Mouse (Mus musculus) neural tube, embryonic 12.5 days (tissue): ENCODE results near the gene Prph2. TPM values are rescaled to one million over a fixed set of nuclear protein-coding genes. Genes with fewer than 3 reads are reported as not detected.

Experiments used
- ATAC-seq: fragments of 200-750 bp; cut with Nextera tagmentation; 2 replicates; pipeline ENCODE4 v1.8.0; 2017; ENCODE audit warnings: low read depth, mild to moderate bottlenecking, moderate TSS enrichment, moderate library complexity; ENCODE audit not compliant: low FRiP score
- H3K27ac ChIP-seq: fragments of 300-500 bp; sonication (generic); 2 replicates; pipeline ENCODE4 v1.5.1; 2016
- H3K27me3 ChIP-seq: fragments of 300-500 bp; sonication (generic); replicated peaks from 2 replicates; pipeline ENCODE4 v1.6.1; 2016; ENCODE audit warnings: mild to moderate bottlenecking
- H3K36me3 ChIP-seq: fragments of 300-500 bp; sonication (generic); 2 replicates; pipeline ENCODE4 v1.6.1; 2016; ENCODE audit warnings: mild to moderate bottlenecking
- H3K4me1 ChIP-seq: fragments of 300-500 bp; sonication (generic); 2 replicates; pipeline ENCODE4 v1.6.1; 2016
- H3K4me2 ChIP-seq: fragments of 300-500 bp; sonication (generic); replicated peaks from 2 replicates; pipeline ENCODE4 v1.6.1; 2016; ENCODE audit warnings: mild to moderate bottlenecking
- H3K4me3 ChIP-seq: fragments of 300-500 bp; sonication (generic); 2 replicates; pipeline ENCODE4 v1.5.1; 2016
- H3K9ac ChIP-seq: fragments of 300-500 bp; sonication (generic); 2 replicates; pipeline ENCODE4 v1.6.1; 2016; ENCODE audit warnings: mild to moderate bottlenecking
- H3K9me3 ChIP-seq: fragments of 300-500 bp; sonication (generic); 2 replicates; pipeline ENCODE4 v1.6.1; 2016; ENCODE audit warnings: mild to moderate bottlenecking
- whole genome bisulfite sequencing: fragments of 180-500 bp; shearing (Covaris S2); methylation state at CpG from one replicate; pipeline ENCODE4 v1.1.7; 2016; 5-methylcytosine and 5-hydroxymethylcytosine counted together
- polyA plus RNA-seq: library from polyadenylated mRNA; unstranded; fragments of >200 nt; fragmentation: Nextera tagmentation; extraction: Ambion mirVana; gene quantifications from 2 replicates; pipeline ENCODE4 v1.2.1, GENCODE M21; 2016

The Prph2 gene
- polyA plus RNA-seq, 1 experiment from 2014 or later, result not detected

GRCm38 (mm10) chr17:46881728-46882127, 28.5 kb upstream of the Prph2 start:
- Histone ChIP-seq H3K4me1 (peaks cover 7% of the 10 kb centered on the region; the same call in 1 of the 2 replicates), H3K27me3 (no peaks in the 10 kb centered on the region), H3K36me3 (no peaks in the 10 kb centered on the region), H3K27ac (no peak overlapping the region), H3K9ac (no peak overlapping the region), H3K9me3 (no peaks in the 10 kb centered on the region), H3K4me3 (no peak overlapping the region), H3K4me2 (no peak overlapping the region)
- WGBS, result 85% methylated on average over 6 of the region's 6 CpGs
- no peak for ATAC-seq

- Histone ChIP-seq H3K4me2 (no peak overlapping the region), H3K27me3 (no peaks in the 10 kb centered on the region), H3K36me3 (no peaks in the 10 kb centered on the region), H3K9me3 (no peaks in the 10 kb centered on the region), H3K4me3 (no peak overlapping the region), H3K9ac (0 out of 2 replicates have a peak overlapping the region, but pooled peaks have one; percentile 17), H3K4me1 (0 out of 2 replicates have a peak, but pooled peaks cover 7% of the 10 kb centered on the region), H3K27ac (no peak overlapping the region)
- no peak for ATAC-seq
- 85% methylated on average over 9 of the region's 9 CpGs for WGBS
Observed at GRCm38 (mm10) chr17:46883107-46883506, 27.2 kb upstream of the Prph2 start.

- Histone ChIP-seq H3K4me1 (0 out of 2 replicates have a peak, but pooled peaks cover 4% of the 10 kb centered on the region), H3K4me2 (no peak overlapping the region), H3K36me3 (no peaks in the 10 kb centered on the region), H3K27ac (no peak overlapping the region), H3K9me3 (no peaks in the 10 kb centered on the region), H3K9ac (no peak overlapping the region), H3K27me3 (no peaks in the 10 kb centered on the region), H3K4me3 (no peak overlapping the region)
- 89% methylated on average over 6 of the region's 6 CpGs for WGBS
- no peak for ATAC-seq
Observed at GRCm38 (mm10) chr17:46884766-46885165, 25.5 kb upstream of the Prph2 start.

GRCm38 (mm10) chr17:46885218-46885909, 24.9 kb upstream of the Prph2 start:
- no peaks in the 10 kb centered on the region for H3K4me1 ChIP-seq
- 84% methylated on average over 11 of the region's 11 CpGs for WGBS
- H3K4me2 ChIP-seq, result no peak overlapping the region
- no peaks in the 10 kb centered on the region for H3K27me3 ChIP-seq
- H3K36me3 ChIP-seq, result no peaks in the 10 kb centered on the region
- ATAC-seq, result no peak
- H3K9ac ChIP-seq, result no peak overlapping the region
- H3K27ac ChIP-seq, result no peak overlapping the region
- no peak overlapping the region for H3K4me3 ChIP-seq
- H3K9me3 ChIP-seq, result no peaks in the 10 kb centered on the region

DNA sequence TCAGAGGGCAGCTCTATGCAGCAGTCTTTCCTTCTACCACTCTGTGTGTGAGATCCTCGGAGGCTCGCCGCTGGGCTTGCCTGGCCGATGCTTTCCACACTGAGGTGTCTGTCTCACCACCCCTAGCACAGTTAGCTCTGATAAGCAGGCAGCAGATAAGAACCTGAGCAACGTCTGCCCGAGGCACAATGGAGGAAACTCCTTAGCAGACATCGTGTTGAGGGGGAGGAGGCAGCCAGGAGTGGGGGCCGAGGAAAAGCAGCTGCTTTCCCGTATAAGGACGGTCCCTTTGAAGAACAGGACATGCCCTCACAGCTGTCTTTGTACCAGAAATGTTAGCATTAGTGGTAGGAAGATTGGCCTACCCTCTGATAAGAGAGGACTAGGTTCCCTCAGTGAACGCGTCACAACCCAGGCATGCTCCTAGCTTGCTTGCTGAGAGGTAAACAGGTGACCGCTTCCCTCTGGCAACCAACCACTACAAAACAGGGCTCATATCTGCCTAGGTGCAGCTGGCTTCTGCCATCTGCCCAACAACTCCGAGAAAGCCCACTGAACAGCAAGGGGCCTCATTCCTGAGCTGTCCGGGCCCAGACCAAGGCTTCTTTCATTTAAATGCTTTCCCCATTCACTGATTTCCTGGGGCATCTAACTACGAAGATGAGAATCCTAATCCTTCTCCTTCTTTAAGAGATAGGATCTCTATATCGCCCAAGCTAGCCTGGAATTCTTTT, 24.2 kb upstream of the Prph2 start:
- Histone ChIP-seq H3K4me2 (no peak overlapping the region), H3K36me3 (no peaks in the 10 kb centered on the region), H3K9me3 (no peaks in the 10 kb centered on the region), H3K9ac (no peak overlapping the region), H3K27ac (no peak overlapping the region), H3K4me3 (no peak overlapping the region), H3K27me3 (no peaks in the 10 kb centered on the region), H3K4me1 (0 out of 2 replicates have a peak, but pooled peaks cover under 1% of the 10 kb centered on the region)
- no peak for ATAC-seq
- 67% methylated on average over 17 of the region's 17 CpGs for WGBS

GRCm38 (mm10) chr17:46888511-46889212, 21.6 kb upstream of the Prph2 start:
- peak overlapping the region; percentile 96; the same call in 1 of the 2 replicates for H3K27ac ChIP-seq
- WGBS, result 34% methylated on average over 16 of the region's 16 CpGs
- H3K9ac ChIP-seq, result peak overlapping the region; percentile 72
- H3K9me3 ChIP-seq, result no peaks in the 10 kb centered on the region
- no peak for ATAC-seq
- H3K36me3 ChIP-seq, result no peaks in the 10 kb centered on the region; the same call in 1 of the 2 replicates
- H3K4me1 ChIP-seq, result peaks cover 21% of the 10 kb centered on the region
- H3K27me3 ChIP-seq, result no peaks in the 10 kb centered on the region
- H3K4me2 ChIP-seq, result peak overlapping the region; percentile 84
- H3K4me3 ChIP-seq, result peak overlapping the region; percentile 61

DNA sequence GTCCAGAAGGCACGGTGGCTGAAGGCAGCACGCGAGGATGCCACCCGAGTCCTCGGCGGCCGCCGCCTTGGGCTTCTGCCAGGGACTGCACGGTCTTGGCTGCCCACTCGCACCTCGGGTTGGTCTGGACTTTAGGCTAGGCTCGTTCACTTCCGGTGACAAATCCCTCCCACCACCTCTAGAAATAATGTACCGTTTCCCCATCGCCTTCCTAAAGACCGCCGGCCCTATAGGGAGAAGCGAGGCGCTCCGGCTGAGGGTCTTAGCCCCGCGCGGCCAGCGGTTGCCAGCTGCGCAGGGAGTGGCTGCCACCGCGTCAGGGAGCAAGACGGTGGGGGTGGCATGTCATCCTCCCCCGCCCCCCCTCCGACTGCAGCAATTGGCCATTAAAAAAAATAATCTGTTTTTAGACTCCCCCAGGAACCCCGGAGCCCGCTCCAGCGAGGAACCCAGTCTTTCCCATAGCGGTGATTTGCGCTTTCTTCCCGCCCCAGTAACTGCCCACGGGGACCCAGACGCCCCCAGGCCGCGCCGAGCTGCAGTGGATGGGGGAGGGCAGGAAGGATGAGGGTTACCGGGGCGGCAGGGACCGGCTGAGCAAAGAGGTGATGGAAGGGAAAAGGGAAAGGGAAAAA, 20.7 kb upstream of the Prph2 start:
- Histone ChIP-seq H3K4me1 (peaks cover 25% of the 10 kb centered on the region), H3K27ac (peak overlapping the region; percentile 96), H3K36me3 (no peaks in the 10 kb centered on the region; the same call in 1 of the 2 replicates), H3K9ac (peak overlapping the region; percentile 72), H3K27me3 (no peaks in the 10 kb centered on the region), H3K4me3 (peak overlapping the region; percentile 61), H3K9me3 (no peaks in the 10 kb centered on the region), H3K4me2 (peak overlapping the region; percentile 84)
- under 1% methylated on average over 43 of the region's 44 CpGs for WGBS
- ATAC-seq, result peak; percentile 66

GRCm38 (mm10) chr17:46890116-46890815, 20.0 kb upstream of the Prph2 start, which contains the start of gene Tbcc:
Tbcc (plus strand) TSS chr17:46890684.
- under 1% methylated on average over 40 of the region's 40 CpGs for WGBS
- peak within 1 kb of the TSS; percentile 89 for H3K4me3 ChIP-seq

DNA sequence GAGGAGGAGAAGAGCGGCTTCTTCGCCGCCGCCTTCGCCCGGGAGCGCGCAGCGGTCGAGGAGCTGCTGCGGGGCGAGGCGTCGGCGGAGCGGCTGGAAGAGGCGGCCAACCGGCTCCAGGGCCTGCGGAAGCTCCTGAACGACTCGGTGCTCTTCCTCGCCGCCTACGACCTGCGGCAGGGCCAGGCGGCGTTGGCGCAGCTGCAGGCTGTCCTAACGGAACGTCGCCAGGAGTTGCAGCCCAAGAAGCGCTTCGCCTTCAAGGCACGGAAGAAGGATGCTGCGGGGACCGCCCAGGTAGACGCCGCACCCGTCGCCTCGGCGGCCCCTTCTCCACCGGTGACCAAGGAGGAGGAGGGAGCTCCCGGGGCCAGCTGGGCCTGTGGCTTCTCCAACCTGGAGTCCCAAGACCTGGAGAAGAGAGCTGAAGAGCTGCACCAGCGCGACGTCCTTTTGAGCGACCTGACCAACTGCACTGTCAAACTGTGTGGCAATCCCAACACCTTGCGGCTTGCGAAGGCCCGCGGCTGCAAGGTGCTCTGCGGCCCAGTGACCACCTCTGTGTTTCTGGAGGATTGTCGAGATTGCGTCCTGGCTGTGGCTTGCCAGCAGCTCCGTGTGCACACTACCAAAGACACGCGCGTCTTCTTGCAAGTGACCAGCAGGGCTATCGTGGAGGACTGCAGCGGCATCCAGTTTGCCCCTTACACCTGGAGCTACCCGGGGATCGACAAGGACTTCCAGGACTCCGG, 19.2 kb upstream of the Prph2 start:
- Histone ChIP-seq H3K4me2 (peak overlapping the region; percentile 84), H3K36me3 (no peaks in the 10 kb centered on the region; the same call in 1 of the 2 replicates), H3K27ac (peak overlapping the region; percentile 71), H3K4me3 (peak overlapping the region; percentile 89), H3K4me1 (peaks cover 25% of the 10 kb centered on the region), H3K9me3 (no peaks in the 10 kb centered on the region), H3K9ac (peak overlapping the region; percentile 93), H3K27me3 (no peaks in the 10 kb centered on the region)
- 2% methylated on average over 63 of the region's 64 CpGs for WGBS
- peak; percentile 26 for ATAC-seq

More at GRCm38 (mm10) chr17:46890116-46890815, 20.0 kb upstream of the Prph2 start, which contains the start of gene Tbcc:
- ATAC-seq, result peak; percentile 93
- H3K27me3 ChIP-seq, result no peaks in the 10 kb centered on the region
- H3K36me3 ChIP-seq, result no peaks in the 10 kb centered on the region; the same call in 1 of the 2 replicates
- H3K27ac ChIP-seq, result peak within 1 kb of the TSS; percentile 96
- peak within 1 kb of the TSS; percentile 93 for H3K9ac ChIP-seq
- no peaks in the 10 kb centered on the region for H3K9me3 ChIP-seq
- peak within 1 kb of the TSS; percentile 84 for H3K4me2 ChIP-seq
- H3K4me1 ChIP-seq, result peaks cover 25% of the 10 kb centered on the region

DNA sequence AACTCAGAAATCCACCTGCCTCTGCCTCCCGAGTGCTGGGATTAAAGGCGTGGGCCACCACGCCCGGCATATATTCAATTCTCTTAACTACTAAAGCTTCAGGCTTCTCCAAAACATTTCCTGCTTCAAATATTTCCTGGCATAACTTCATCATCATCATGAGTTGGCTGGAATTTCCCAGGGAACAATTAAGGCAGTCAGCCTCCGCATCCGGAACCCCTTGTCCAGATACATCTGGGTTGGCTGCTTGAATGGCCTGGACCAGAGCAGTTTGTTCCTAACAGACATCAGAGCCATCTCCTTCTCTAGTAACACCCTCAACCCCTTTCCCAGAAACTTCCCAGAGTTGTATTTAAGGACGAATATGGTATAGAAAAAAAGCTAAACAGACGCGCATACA, 14.8 kb upstream of the Prph2 start:
- no peaks in the 10 kb centered on the region for H3K9me3 ChIP-seq
- H3K4me3 ChIP-seq, result no peak overlapping the region
- no peak for ATAC-seq
- no peaks in the 10 kb centered on the region; the same call in 1 of the 2 replicates for H3K36me3 ChIP-seq
- no peak overlapping the region for H3K4me2 ChIP-seq
- no peaks in the 10 kb centered on the region for H3K27me3 ChIP-seq
- no peak overlapping the region for H3K9ac ChIP-seq
- H3K4me1 ChIP-seq, result peaks cover 25% of the 10 kb centered on the region
- 93% methylated on average over 9 of the region's 9 CpGs for WGBS
- no peak overlapping the region for H3K27ac ChIP-seq
